In the genomic region with DNA sequence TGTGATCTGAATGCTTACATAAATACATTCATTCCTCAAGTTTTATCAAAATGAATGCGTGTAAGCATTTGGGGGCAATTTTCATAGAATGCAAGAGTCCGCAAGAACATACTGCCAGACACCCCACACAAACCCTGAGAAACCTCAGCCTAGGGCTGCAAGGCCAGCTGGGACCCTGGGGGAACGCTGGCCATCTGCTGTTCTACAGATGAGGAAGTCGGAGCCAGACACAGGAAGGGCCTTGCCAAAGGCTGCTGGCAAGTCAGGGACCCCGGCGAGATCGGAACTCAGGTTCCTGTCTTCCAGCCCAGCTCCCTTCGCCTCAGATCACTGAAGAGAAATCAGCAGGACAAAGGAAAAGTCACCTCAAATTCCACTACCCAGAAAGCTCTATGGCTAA, we compare ENCODE assay signal across 13 mouse cellular contexts. TPM values are rescaled to one million over a fixed set of nuclear protein-coding genes. Genes with fewer than 3 reads are reported as not detected.
DNase-seq lines count a peak whose midpoint lies in the region; ATAC-seq and TF ChIP-seq lines count a peak whose summit lies in the region.
"Had no signal": no experiment of that assay in that cellular context is flagged by ENCODE, and none has a peak within 500 bp of the region (broad histone marks: within the 10 kb centered on the region; RNA-seq: fewer than 3 reads in every experiment).

No protein-coding gene starts in this region.

- peak; percentile 94 for DNase-seq in heart, adult 11 months
- DNase-seq in lung, embryonic 14.5 days, result peak; percentile 28
- DNase-seq in lung, postnatal 14 days, result no peak
- DNase-seq in gastrocnemius, adult 2 months, result peak; percentile 49
- peak; percentile 33 for DNase-seq in hindbrain, embryonic 11.5 days (ENCODE audit: low spot score)
- DNase-seq in urinary bladder, postnatal 4 days (ENCODE audit: low spot score in 2 of 2), result no peak
- DNase-seq: kidney, adult 9 months; lung, adult 18-20 months had no signal

- H3K4me2 ChIP-seq in heart, embryonic 12.5 days, result no peak overlapping the region
- H3K4me2 ChIP-seq in lung, embryonic 14.5 days, result no peak overlapping the region
- H3K4me2 ChIP-seq in hindbrain, embryonic 11.5 days (replicated peaks; ENCODE audit: low read depth, low read length), result no peak overlapping the region
- H3K4me2 ChIP-seq in kidney, embryonic 15.5 days, result no peak overlapping the region
- H3K4me2 ChIP-seq: forebrain, embryonic 15.5 days; heart, embryonic 13.5 days; midbrain, embryonic 12.5 days had no signal

- 63% methylated on average over 8 of the region's 8 CpGs for WGBS in heart, embryonic 12.5 days
- 60% methylated on average over 8 of the region's 8 CpGs for WGBS in lung, embryonic 14.5 days
- WGBS in hindbrain, embryonic 11.5 days, result 80% methylated on average over 8 of the region's 8 CpGs
- 71% methylated on average over 8 of the region's 8 CpGs for WGBS in kidney, embryonic 15.5 days

- ATAC-seq in heart, embryonic 12.5 days (ENCODE audit: insufficient number of reproducible peaks, low FRiP score), result no peak
- ATAC-seq in lung, embryonic 14.5 days (ENCODE audit: insufficient read depth), result no peak
- ATAC-seq in hindbrain, embryonic 11.5 days (ENCODE audit: low FRiP score), result no peak
- ATAC-seq in kidney, embryonic 15.5 days (replicated peaks; ENCODE audit: low FRiP score), result no peak
- ATAC-seq: forebrain, embryonic 15.5 days had no signal

- H3K4me1 ChIP-seq in heart, embryonic 12.5 days (replicated peaks), result peaks cover 15% of the 10 kb centered on the region
- no peaks in the 10 kb centered on the region; the same call in 1 of the 2 replicates for H3K4me1 ChIP-seq in lung, embryonic 14.5 days (ENCODE audit: insufficient read depth)
- peaks cover 4% of the 10 kb centered on the region; the same call in 1 of the 2 replicates for H3K4me1 ChIP-seq in hindbrain, embryonic 11.5 days (replicated peaks; ENCODE audit: control insufficient read depth, insufficient read depth, low read length)
- H3K4me1 ChIP-seq in kidney, embryonic 15.5 days, result peaks cover 33% of the 10 kb centered on the region

- H3K4me3 ChIP-seq in heart, embryonic 12.5 days, result no peak overlapping the region
- H3K4me3 ChIP-seq in lung, embryonic 14.5 days (ENCODE audit: low read depth, low read length), result no peak overlapping the region
- H3K4me3 ChIP-seq in gastrocnemius, adult 2 months, result no peak overlapping the region
- no peak overlapping the region for H3K4me3 ChIP-seq in hindbrain, embryonic 11.5 days (ENCODE audit: low read depth, low read length)
- no peak overlapping the region for H3K4me3 ChIP-seq in kidney, embryonic 15.5 days (replicated peaks)
- H3K4me3 ChIP-seq: forebrain, embryonic 15.5 days; heart, embryonic 13.5 days; midbrain, embryonic 12.5 days had no signal

- no peaks in the 10 kb centered on the region for H3K9me3 ChIP-seq in heart, embryonic 12.5 days (replicated peaks)
- no peaks in the 10 kb centered on the region for H3K9me3 ChIP-seq in lung, embryonic 14.5 days (ENCODE audit: low read depth, low read length)
- H3K9me3 ChIP-seq in hindbrain, embryonic 11.5 days (ENCODE audit: control insufficient read depth, low read length), result no peaks in the 10 kb centered on the region
- no peaks in the 10 kb centered on the region for H3K9me3 ChIP-seq in kidney, embryonic 15.5 days (replicated peaks)
- H3K9me3 ChIP-seq: heart, embryonic 13.5 days; midbrain, embryonic 12.5 days had no signal

- no peak overlapping the region for H3K27ac ChIP-seq in heart, embryonic 12.5 days (ENCODE audit: poor library complexity, severe bottlenecking)
- no peak overlapping the region for H3K27ac ChIP-seq in lung, embryonic 14.5 days (ENCODE audit: low read depth)
- H3K27ac ChIP-seq in gastrocnemius, adult 2 months, result no peak overlapping the region
- no peak overlapping the region for H3K27ac ChIP-seq in hindbrain, embryonic 11.5 days (ENCODE audit: low read depth, low read length)
- H3K27ac ChIP-seq in kidney, embryonic 15.5 days, result no peak overlapping the region
- H3K27ac ChIP-seq: forebrain, embryonic 15.5 days; heart, embryonic 13.5 days; midbrain, embryonic 12.5 days had no signal

- intact Hi-C loops in gastrocnemius, adult 2 months (cut with DNase I), result no loop called here

- no peaks in the 10 kb centered on the region for H3K36me3 ChIP-seq in heart, embryonic 12.5 days
- H3K36me3 ChIP-seq in lung, embryonic 14.5 days (ENCODE audit: insufficient read depth), result no peaks in the 10 kb centered on the region
- no peaks in the 10 kb centered on the region for H3K36me3 ChIP-seq in hindbrain, embryonic 11.5 days (ENCODE audit: control insufficient read depth, insufficient read depth, low read length)
- H3K36me3 ChIP-seq in kidney, embryonic 15.5 days, result no peaks in the 10 kb centered on the region
- H3K36me3 ChIP-seq: forebrain, embryonic 15.5 days; heart, embryonic 13.5 days; midbrain, embryonic 12.5 days had no signal

- TF ChIP-seq CTCF in lung, embryonic 14.5 days (IDR thresholded peaks at IDR 0.05; ENCODE audit: low read depth), result no peak
- TF ChIP-seq CTCF in gastrocnemius, adult 2 months (IDR thresholded peaks at IDR 0.05), result no peak

- no peak overlapping the region for H3K9ac ChIP-seq in heart, embryonic 12.5 days
- no peak overlapping the region for H3K9ac ChIP-seq in lung, embryonic 14.5 days
- no peak overlapping the region for H3K9ac ChIP-seq in hindbrain, embryonic 11.5 days (ENCODE audit: low read depth, low read length)
- no peak overlapping the region for H3K9ac ChIP-seq in kidney, embryonic 15.5 days
- H3K9ac ChIP-seq: forebrain, embryonic 15.5 days; heart, embryonic 13.5 days; midbrain, embryonic 12.5 days had no signal

- no peaks in the 10 kb centered on the region; the same call in 1 of the 2 replicates for H3K27me3 ChIP-seq in heart, embryonic 12.5 days (replicated peaks)
- no peaks in the 10 kb centered on the region for H3K27me3 ChIP-seq in lung, embryonic 14.5 days (ENCODE audit: insufficient read depth, low read length)
- no peaks in the 10 kb centered on the region for H3K27me3 ChIP-seq in hindbrain, embryonic 11.5 days (ENCODE audit: control insufficient read depth, insufficient read depth, low read length)
- no peaks in the 10 kb centered on the region for H3K27me3 ChIP-seq in kidney, embryonic 15.5 days
- H3K27me3 ChIP-seq: forebrain, embryonic 15.5 days; heart, embryonic 13.5 days; midbrain, embryonic 12.5 days had no signal

RNA-seq across cellular contexts. Expression of gene Tspan18, which starts 34.6 kb away (rescaled TPM):
- 58.5 and 63.8 TPM in 2 replicates for polyA plus RNA-seq in heart, embryonic 12.5 days (2016; fragmentation: Nextera tagmentation; extraction: Ambion mirVana)
- 36.8 and 39.9 TPM in 2 replicates for polyA plus RNA-seq in lung, embryonic 14.5 days (2014; fragmentation: Nextera tagmentation; extraction: Ambion mirVana)
- 1 to 10 TPM; 1.5 to 2.4 TPM for total RNA-seq in gastrocnemius, adult 2 months (2021)
- polyA plus RNA-seq in hindbrain, embryonic 11.5 days (2014; fragmentation: Nextera tagmentation; extraction: Ambion mirVana), result 61.0 and 71.4 TPM in 2 replicates
- polyA plus RNA-seq in kidney, embryonic 15.5 days (2015; fragmentation: Nextera tagmentation; extraction: Ambion mirVana), result 41.0 and 44.8 TPM in 2 replicates

Comparison
In these comparisons a context has a peak if more than half of its experiments do, and no peak if none do; other contexts are left out.
1. DNase-seq: peak in heart, adult 11 months (single experiment), lung, embryonic 14.5 days (single experiment), gastrocnemius, adult 2 months (single experiment) and hindbrain, embryonic 11.5 days (single experiment); none in lung, postnatal 14 days (single experiment) and urinary bladder, postnatal 4 days (0 of 2).